Mouse (Mus musculus): ENCODE data around the gene 6430628N08Rik. TPM values are rescaled to one million over a fixed set of nuclear protein-coding genes. Genes with fewer than 3 reads are reported as not detected.

Gene 6430628N08Rik
- total and polyA plus RNA-seq, 3 experiments = not detected

GRCm38 (mm10) chr4:115884022-115884421 lies 6.4 kb upstream of the 6430628N08Rik start, which contains the start of gene Kncn:
Gene Kncn, plus strand, starts transcription at chr4:115884400.
- Histone ChIP-seq H3K9ac (ENCODE audit: insufficient read depth, low read depth) (no peak within 1 kb of the TSS), H3K36me3 (replicated peaks in 1 of 2; ENCODE audit: control insufficient read depth in 1 of 2, insufficient read depth in 1 of 2, low read length in 1 of 2) (peaks cover 0 to 13% of the 10 kb centered on the region in 2 experiments)
- in situ Hi-C loops (cut with MboI; ENCODE audit: low pct_ligation_motif_present, low pct_unique_long_range_greater_than_20kb, low sequenced_read_pairs) = no loop called here

GRCm38 (mm10) chr4:115885846-115886245 lies 4.6 kb upstream of the 6430628N08Rik start:
- H3K36me3 ChIP-seq (replicated peaks in 1 of 2; ENCODE audit: control insufficient read depth in 1 of 2, insufficient read depth in 1 of 2, low read length in 1 of 2) = no peaks in the 10 kb centered on the region
- H3K9ac ChIP-seq (ENCODE audit: insufficient read depth, low read depth) = no peak overlapping the region
- peaks cover 59% of the 10 kb centered on the region for H3K27me3 ChIP-seq (replicated peaks)
- H3K9me3 ChIP-seq (replicated peaks; ENCODE audit: low read length) = no peaks in the 10 kb centered on the region
- in situ Hi-C loops (cut with MboI; ENCODE audit: low pct_ligation_motif_present, low pct_unique_long_range_greater_than_20kb, low sequenced_read_pairs) = no loop called here
- no peaks in the 10 kb centered on the region for H3K79me2 ChIP-seq (replicated peaks; ENCODE audit: control insufficient read depth, extremely low read depth, insufficient read depth, poor library complexity, severe bottlenecking)
- H3K4me3 ChIP-seq (replicated peaks in 1 of 3; ENCODE audit: low read depth in 2 of 3, low read length in 2 of 3, poor library complexity in 1 of 3) = no peak overlapping the region
- dilution Hi-C loops (cut with MboI; ENCODE audit: extremely low pct_ligation_motif_present, extremely low pct_unique_long_range_greater_than_20kb, low sequenced_read_pairs) = no loop called here
- no peak overlapping the region for H3K27ac ChIP-seq (ENCODE audit: insufficient read depth, low read depth)
- no peaks in the 10 kb centered on the region; a peak in 1 of 4 replicates for H3K4me1 ChIP-seq (ENCODE audit: control insufficient read depth in 1 of 2, insufficient read depth in 2 of 2)
- H3K4me2 ChIP-seq (ENCODE audit: insufficient read depth, low read depth, poor library complexity, severe bottlenecking) = no peak overlapping the region
- DNase-seq (ENCODE audit: extremely low read depth) = no peak
- no peak for TF ChIP-seq ETS1 (conservative IDR thresholded peaks at IDR 0.05; ENCODE audit: low read depth, low read length)
- no peak for TF ChIP-seq BHLHE40 (IDR thresholded peaks at IDR 0.05; ENCODE audit: low read depth, low read length)
- no peak for TF ChIP-seq CTCF (conservative IDR thresholded peaks at IDR 0.05 in 1 of 2, IDR thresholded peaks at IDR 0.05 in 1 of 2; ENCODE audit: low read depth in 2 of 2, low read length in 2 of 2)
- no peak for TF ChIP-seq MAX (IDR thresholded peaks at IDR 0.05; ENCODE audit: low read length)
- no peak for TF ChIP-seq TCF12 (IDR thresholded peaks at IDR 0.05; ENCODE audit: low read depth, low read length)
- no peak for TF ChIP-seq SIN3A (IDR thresholded peaks at IDR 0.05; ENCODE audit: low read length)
- TF ChIP-seq ZNF384 (IDR thresholded peaks at IDR 0.05; ENCODE audit: low read depth, low read length) = no peak
- TF ChIP-seq MYC (IDR thresholded peaks at IDR 0.05; ENCODE audit: low read depth, low read length) = no peak
- no peak for TF ChIP-seq ZKSCAN1 (IDR thresholded peaks at IDR 0.05; ENCODE audit: borderline replicate concordance, low read depth, low read length)
- no peak for TF ChIP-seq POLR2AphosphoS2 (IDR thresholded peaks at IDR 0.05; ENCODE audit: low read depth, low read length)
- TF ChIP-seq ELF1 (IDR thresholded peaks at IDR 0.05; ENCODE audit: low read depth, low read length) = no peak
- no peak for TF ChIP-seq GABPA (IDR thresholded peaks at IDR 0.05; ENCODE audit: insufficient replicate concordance, low read depth, low read length)
- no peak for TF ChIP-seq USF1 (IDR thresholded peaks at IDR 0.05; ENCODE audit: low read depth, low read length)
- TF ChIP-seq SMC3 (IDR thresholded peaks at IDR 0.05; ENCODE audit: low read depth, low read length) = no peak
- TF ChIP-seq TBP (conservative IDR thresholded peaks at IDR 0.05; ENCODE audit: low read depth, low read length) = no peak

More at GRCm38 (mm10) chr4:115884022-115884421, 6.4 kb upstream of the 6430628N08Rik start, which contains the start of gene Kncn:
- TF ChIP-seq EP300 (IDR thresholded peaks at IDR 0.05; ENCODE audit: low read length) (no peak), RCOR1 (conservative IDR thresholded peaks at IDR 0.05; ENCODE audit: low read depth, low read length) (no peak), CHD1 (IDR thresholded peaks at IDR 0.05; ENCODE audit: low read depth, low read length) (no peak), SIN3A (IDR thresholded peaks at IDR 0.05; ENCODE audit: low read length) (no peak), TCF12 (IDR thresholded peaks at IDR 0.05; ENCODE audit: low read depth, low read length) (no peak), UBTF (IDR thresholded peaks at IDR 0.05; ENCODE audit: low read depth, low read length) (no peak), CTCF (conservative IDR thresholded peaks at IDR 0.05 in 1 of 2, IDR thresholded peaks at IDR 0.05 in 1 of 2; ENCODE audit: low read depth in 2 of 2, low read length in 2 of 2) (no peak)
- no peak within 1 kb of the TSS for H3K27ac ChIP-seq (ENCODE audit: insufficient read depth, low read depth)
- H3K4me1 ChIP-seq (ENCODE audit: control insufficient read depth in 1 of 2, insufficient read depth in 2 of 2) = no peaks in the 10 kb centered on the region
- H3K4me2 ChIP-seq (ENCODE audit: insufficient read depth, low read depth, poor library complexity, severe bottlenecking) = no peak within 1 kb of the TSS
- DNase-seq (ENCODE audit: extremely low read depth) = no peak
- H3K9me3 ChIP-seq (replicated peaks; ENCODE audit: low read length) = no peaks in the 10 kb centered on the region
- dilution Hi-C loops (cut with MboI; ENCODE audit: extremely low pct_ligation_motif_present, extremely low pct_unique_long_range_greater_than_20kb, low sequenced_read_pairs) = no loop called here
- no peaks in the 10 kb centered on the region for H3K79me2 ChIP-seq (replicated peaks; ENCODE audit: control insufficient read depth, extremely low read depth, insufficient read depth, poor library complexity, severe bottlenecking)
- no peak within 1 kb of the TSS for H3K4me3 ChIP-seq (replicated peaks in 1 of 3; ENCODE audit: low read depth in 2 of 3, low read length in 2 of 3, poor library complexity in 1 of 3)
- peaks cover 41% of the 10 kb centered on the region for H3K27me3 ChIP-seq (replicated peaks)

Measured in CH12.LX (cell line).